ENCODE assay signal across 8 mouse cellular contexts in genomic region chr2:44526110-44527032, GRCm38 (mm10).
DNase-seq lines count a peak whose midpoint lies in the region; ATAC-seq lines count a peak whose summit lies in the region.

No protein-coding gene starts in this region.

- 0 out of 2 replicates have a peak, but pooled peaks have one; percentile 58 for ATAC-seq in intestine, embryonic 14.5 days (replicated peaks; ENCODE audit: low FRiP score, low TSS enrichment, low read depth)
- ATAC-seq in intestine, embryonic 16.5 days: no peak
- peak; percentile 45; the same call in 1 of the 2 replicates for ATAC-seq in heart, embryonic 16.5 days (replicated peaks; ENCODE audit: extremely low read depth, insufficient read depth, low FRiP score)
- peak; percentile 38; the same call in 1 of the 2 replicates for ATAC-seq in neural tube, embryonic 14.5 days (ENCODE audit: low read depth)

- no peaks in the 10 kb centered on the region for H3K9me3 ChIP-seq in intestine, embryonic 14.5 days (ENCODE audit: control insufficient read depth, low read length)
- no peaks in the 10 kb centered on the region for H3K9me3 ChIP-seq in intestine, embryonic 16.5 days (ENCODE audit: control insufficient read depth, low read length)
- H3K9me3 ChIP-seq in heart, embryonic 16.5 days (replicated peaks; ENCODE audit: control insufficient read depth, low read length): no peaks in the 10 kb centered on the region
- H3K9me3 ChIP-seq in neural tube, embryonic 14.5 days (ENCODE audit: control insufficient read depth, low read length): no peaks in the 10 kb centered on the region; the same call in 1 of the 2 replicates

- H3K4me2 ChIP-seq in intestine, embryonic 14.5 days (ENCODE audit: low read length): no peak overlapping the region
- H3K4me2 ChIP-seq in intestine, embryonic 16.5 days (ENCODE audit: low read depth, low read length): no peak overlapping the region
- no peak overlapping the region for H3K4me2 ChIP-seq in heart, embryonic 16.5 days (ENCODE audit: low read depth, low read length)
- no peak overlapping the region for H3K4me2 ChIP-seq in neural tube, embryonic 14.5 days (ENCODE audit: low read depth, low read length)

- no peaks in the 10 kb centered on the region for H3K4me1 ChIP-seq in intestine, embryonic 14.5 days (replicated peaks; ENCODE audit: control insufficient read depth, insufficient read depth, low read length)
- no peaks in the 10 kb centered on the region for H3K4me1 ChIP-seq in intestine, embryonic 16.5 days (ENCODE audit: control insufficient read depth, insufficient read depth, low read length)
- no peaks in the 10 kb centered on the region for H3K4me1 ChIP-seq in heart, embryonic 16.5 days (ENCODE audit: control insufficient read depth, insufficient read depth, low read length)
- H3K4me1 ChIP-seq in neural tube, embryonic 14.5 days (ENCODE audit: control insufficient read depth, insufficient read depth, low read length): no peaks in the 10 kb centered on the region

- no peak overlapping the region for H3K9ac ChIP-seq in intestine, embryonic 14.5 days (ENCODE audit: low read length)
- no peak overlapping the region for H3K9ac ChIP-seq in intestine, embryonic 16.5 days (ENCODE audit: low read depth, low read length)
- H3K9ac ChIP-seq in heart, embryonic 16.5 days (ENCODE audit: low read length): no peak overlapping the region
- H3K9ac ChIP-seq in neural tube, embryonic 14.5 days (replicated peaks; ENCODE audit: low read depth, low read length): no peak overlapping the region

- no peaks in the 10 kb centered on the region for H3K27me3 ChIP-seq in intestine, embryonic 14.5 days (replicated peaks; ENCODE audit: control insufficient read depth, insufficient read depth, low read length)
- no peaks in the 10 kb centered on the region for H3K27me3 ChIP-seq in intestine, embryonic 16.5 days (replicated peaks; ENCODE audit: control insufficient read depth, insufficient read depth, low read length)
- no peaks in the 10 kb centered on the region for H3K27me3 ChIP-seq in heart, embryonic 16.5 days (ENCODE audit: control insufficient read depth, insufficient read depth, low read length)
- H3K27me3 ChIP-seq in neural tube, embryonic 14.5 days (ENCODE audit: control insufficient read depth, insufficient read depth, low read length): no peaks in the 10 kb centered on the region

- peak; percentile 52 for DNase-seq in intestine, embryonic 14.5 days (ENCODE audit: low spot score)
- DNase-seq in 416B (ENCODE audit: low read depth): peak; percentile 90
- peak; percentile 15 for DNase-seq in adrenal gland, postnatal 10 days
- no peak for DNase-seq in urinary bladder, postnatal 10 days (ENCODE audit: low spot score)
- no peak for DNase-seq in B cell, adult 2 months

- no peak overlapping the region for H3K4me3 ChIP-seq in intestine, embryonic 14.5 days (ENCODE audit: low read depth, low read length)
- no peak overlapping the region for H3K4me3 ChIP-seq in intestine, embryonic 16.5 days (ENCODE audit: low read length)
- no peak overlapping the region for H3K4me3 ChIP-seq in heart, embryonic 16.5 days (ENCODE audit: low read length)
- no peak overlapping the region for H3K4me3 ChIP-seq in neural tube, embryonic 14.5 days (ENCODE audit: low read depth, low read length)

- H3K27ac ChIP-seq in intestine, embryonic 14.5 days (ENCODE audit: low read depth): no peak overlapping the region; the same call in 1 of the 2 replicates
- no peak overlapping the region for H3K27ac ChIP-seq in intestine, embryonic 16.5 days (ENCODE audit: low read length)
- H3K27ac ChIP-seq in heart, embryonic 16.5 days (ENCODE audit: low read length): no peak overlapping the region
- no peak overlapping the region for H3K27ac ChIP-seq in neural tube, embryonic 14.5 days (ENCODE audit: low read depth, low read length)

- no peaks in the 10 kb centered on the region for H3K36me3 ChIP-seq in intestine, embryonic 14.5 days (ENCODE audit: control insufficient read depth, insufficient read depth, low read length)
- H3K36me3 ChIP-seq in intestine, embryonic 16.5 days (ENCODE audit: control insufficient read depth, insufficient read depth, low read length): no peaks in the 10 kb centered on the region
- no peaks in the 10 kb centered on the region for H3K36me3 ChIP-seq in heart, embryonic 16.5 days (ENCODE audit: control insufficient read depth, insufficient read depth)
- no peaks in the 10 kb centered on the region for H3K36me3 ChIP-seq in neural tube, embryonic 14.5 days (ENCODE audit: control insufficient read depth, insufficient read depth, low read length)

- WGBS in intestine, embryonic 14.5 days: 31% methylated on average over 6 of the region's 6 CpGs
- WGBS in intestine, embryonic 16.5 days: 29% methylated on average over 6 of the region's 6 CpGs
- 32% methylated on average over 6 of the region's 6 CpGs for WGBS in heart, embryonic 16.5 days
- 12% methylated on average over 6 of the region's 6 CpGs for WGBS in neural tube, embryonic 14.5 days

Comparison
In these comparisons a context has a peak if more than half of its experiments do, and no peak if none do; other contexts are left out.
1. DNase-seq: peak in intestine, embryonic 14.5 days (single experiment), 416B (single experiment) and adrenal gland, postnatal 10 days (single experiment); none in urinary bladder, postnatal 10 days (single experiment) and B cell, adult 2 months (0 of 2).